Mouse (Mus musculus) heart, embryonic 16.5 days (tissue): ENCODE results near the gene Rpl27. TPM values are rescaled to one million over a fixed set of nuclear protein-coding genes. Genes with fewer than 3 reads are reported as not detected.
A peak's percentile ranks its signal among the peaks of the same experiment; 100 is the strongest.

Experiments used
- ATAC-seq: fragments of 200-750 bp; cut with Nextera tagmentation; replicated peaks from 2 replicates; pipeline ENCODE4 v1.8.0; 2017; ENCODE audit warnings: moderate number of reproducible peaks; ENCODE audit not compliant: insufficient read depth, low FRiP score; ENCODE audit errors: extremely low read depth
- H3K27ac ChIP-seq: fragments of 300-500 bp; sonication (generic); 2 replicates; pipeline ENCODE4 v1.5.1; 2014; ENCODE audit warnings: mild to moderate bottlenecking, low read length, control low read depth, moderate library complexity
- H3K27me3 ChIP-seq: fragments of 300-500 bp; sonication (generic); 2 replicates; pipeline ENCODE4 v1.6.1; 2014; ENCODE audit warnings: low read length, mixed read lengths; ENCODE audit not compliant: control insufficient read depth, insufficient read depth
- H3K36me3 ChIP-seq: fragments of 300-500 bp; sonication (generic); 2 replicates; pipeline ENCODE4 v1.6.1; 2014; ENCODE audit not compliant: control insufficient read depth, insufficient read depth
- H3K4me1 ChIP-seq: fragments of 300-500 bp; sonication (generic); 2 replicates; pipeline ENCODE4 v1.6.1; 2014; ENCODE audit warnings: low read length, mixed read lengths; ENCODE audit not compliant: control insufficient read depth, insufficient read depth
- H3K4me2 ChIP-seq: fragments of 300-500 bp; sonication (generic); 2 replicates; pipeline ENCODE4 v1.6.1; 2014; ENCODE audit warnings: low read depth, mild to moderate bottlenecking, control low read depth, low read length
- H3K4me3 ChIP-seq: fragments of 300-500 bp; sonication (generic); 2 replicates; pipeline ENCODE4 v1.5.1; 2014; ENCODE audit warnings: mild to moderate bottlenecking, control low read depth, low read length
- H3K9ac ChIP-seq: fragments of 300-500 bp; sonication (generic); 2 replicates; pipeline ENCODE4 v1.6.1; 2014; ENCODE audit warnings: low read length, control low read depth
- H3K9me3 ChIP-seq: fragments of 300-500 bp; sonication (generic); replicated peaks from 2 replicates; pipeline ENCODE4 v1.6.1; 2016; ENCODE audit warnings: low read length; ENCODE audit not compliant: control insufficient read depth
- WGBS: fragments of 180-500 bp; shearing (Covaris S2); extraction: QIAGEN DNeasy Blood & Tissue Kit; methylation state at CpG from one replicate; pipeline ENCODE4 v1.1.7; 2014; 5-methylcytosine and 5-hydroxymethylcytosine counted together
- polyA plus RNA-seq: library from polyadenylated mRNA; unstranded; fragments of >200 nt; fragmentation: Nextera tagmentation; extraction: Ambion mirVana; gene quantifications from 2 replicates; pipeline ENCODE4 v1.2.1, GENCODE M21; 2015

The Rpl27 gene
- polyA plus RNA-seq: 166 and 174 TPM in 2 replicates

DNA sequence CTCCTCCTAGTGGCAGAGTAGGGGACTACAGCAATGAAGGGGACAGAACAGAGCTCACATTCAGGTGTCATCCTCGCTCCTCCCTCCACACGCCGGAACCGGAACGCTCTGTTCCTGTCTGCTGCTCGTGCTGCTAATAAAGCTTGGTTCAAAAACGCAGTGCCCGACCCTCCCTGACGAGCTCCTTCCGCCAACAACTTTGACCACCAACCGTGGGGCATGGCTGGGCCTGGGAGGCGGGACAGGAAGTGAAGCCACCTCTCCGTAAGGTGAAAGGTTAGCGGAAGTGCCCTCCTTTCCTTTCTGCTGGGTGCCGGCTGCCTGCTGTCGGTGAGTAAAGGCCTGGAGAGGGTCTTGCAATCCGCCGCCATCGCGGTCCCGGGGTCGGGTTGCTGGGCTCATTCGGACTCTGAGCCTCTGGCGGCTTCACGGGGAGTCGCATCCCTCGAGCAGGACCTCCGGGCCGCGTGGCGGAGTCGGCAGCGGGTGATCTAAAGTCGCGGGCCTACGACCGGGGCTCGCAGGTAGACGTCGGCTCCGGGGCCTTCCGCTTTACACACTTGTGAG is at the start of gene Rpl27:
TSS of gene Rpl27 (plus strand) at position 172 of the 567 bp plus-strand sequence.
- WGBS: under 1% methylated on average over 42 of the region's 42 CpGs
- Histone ChIP-seq H3K4me2 (peak within 1 kb of the TSS; percentile 76), H3K4me1 (peaks cover 7% of the 10 kb centered on the region), H3K27me3 (no peaks in the 10 kb centered on the region), H3K27ac (peak within 1 kb of the TSS; percentile 91), H3K4me3 (peak within 1 kb of the TSS; percentile 91), H3K9ac (peak within 1 kb of the TSS; percentile 95), H3K9me3 (no peaks in the 10 kb centered on the region), H3K36me3 (peaks cover 20% of the 10 kb centered on the region)
- ATAC-seq: peak; percentile 99

DNA sequence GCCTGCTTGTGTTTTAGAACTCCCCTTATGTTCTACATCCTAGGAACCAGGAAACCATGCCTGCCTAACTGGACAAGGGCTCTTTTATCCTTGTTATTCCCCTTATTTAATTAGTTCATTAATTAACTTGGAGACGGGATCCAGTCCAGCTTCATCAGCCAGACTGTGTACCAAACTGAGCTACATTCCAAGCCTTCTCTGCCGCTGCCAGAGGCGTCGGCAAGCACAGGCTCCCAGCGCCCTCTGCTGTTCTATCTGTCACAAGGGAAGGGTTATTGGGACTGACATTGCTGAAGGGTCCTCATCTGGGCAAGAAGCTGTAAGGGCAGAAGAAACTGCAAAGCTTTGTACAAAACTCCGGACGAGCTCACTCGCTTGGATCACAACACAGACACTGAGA is 47.0 kb upstream of the Rpl27 start:
- ATAC-seq: peak; percentile 52; the same call in 1 of the 2 replicates
- 3% methylated on average over 8 of the region's 8 CpGs for WGBS
- Histone ChIP-seq H3K4me3 (no peak overlapping the region), H3K9me3 (no peaks in the 10 kb centered on the region), H3K4me1 (no peaks in the 10 kb centered on the region), H3K4me2 (no peak overlapping the region), H3K36me3 (no peaks in the 10 kb centered on the region), H3K27me3 (no peaks in the 10 kb centered on the region), H3K27ac (no peak overlapping the region), H3K9ac (no peak overlapping the region)

- Histone ChIP-seq H3K27me3 (no peaks in the 10 kb centered on the region), H3K27ac (no peak overlapping the region), H3K36me3 (peaks cover 11% of the 10 kb centered on the region), H3K9ac (no peak overlapping the region), H3K9me3 (no peaks in the 10 kb centered on the region), H3K4me2 (no peak overlapping the region), H3K4me1 (peaks cover 5% of the 10 kb centered on the region), H3K4me3 (no peak overlapping the region)
- ATAC-seq: no peak
- 77% methylated on average over 2 of the region's 2 CpGs for WGBS
These were observed 26.8 kb upstream of the Rpl27 start for GRCm38 (mm10) chr11:101415306-101415705.

DNA sequence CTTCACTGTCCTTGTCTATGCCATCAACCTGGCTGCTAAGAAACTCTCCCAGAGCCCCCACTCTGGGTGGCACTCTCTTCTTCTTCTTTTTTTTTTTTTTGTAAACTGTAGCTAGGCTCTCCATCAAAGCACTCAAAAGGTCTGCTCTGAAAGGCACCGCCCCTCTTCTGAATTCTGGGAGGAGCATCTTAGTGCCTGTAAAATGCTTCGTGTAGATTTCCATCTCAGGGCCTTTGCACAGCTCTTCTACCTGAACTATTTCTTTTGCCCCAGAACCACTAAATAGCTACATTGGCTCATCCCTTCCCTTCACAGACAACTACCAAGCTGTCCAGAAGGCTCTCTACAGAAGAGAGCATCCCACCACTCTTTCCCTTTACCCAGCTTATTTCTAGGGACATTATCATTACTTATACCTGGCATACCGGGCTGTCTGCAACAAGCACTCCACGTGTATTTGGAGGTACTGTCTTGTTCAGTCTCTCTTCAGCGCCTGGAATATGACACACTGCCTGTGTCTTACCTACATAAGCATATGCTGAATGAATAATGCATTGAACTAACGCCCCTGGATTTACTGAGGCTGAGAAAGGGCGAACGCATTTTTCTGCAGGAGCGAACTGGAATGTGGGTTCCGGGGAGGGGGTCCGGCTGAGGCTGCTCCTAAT is 25.5 kb upstream of the Rpl27 start:
- Histone ChIP-seq H3K9me3 (no peaks in the 10 kb centered on the region), H3K9ac (peak overlapping the region; percentile 84), H3K4me2 (peak overlapping the region; percentile 67), H3K27ac (peak overlapping the region; percentile 66), H3K4me3 (peak overlapping the region; percentile 82), H3K4me1 (peaks cover 5% of the 10 kb centered on the region), H3K27me3 (no peaks in the 10 kb centered on the region), H3K36me3 (peaks cover 9% of the 10 kb centered on the region)
- 1% methylated on average over 11 of the region's 11 CpGs for WGBS
- ATAC-seq: no peak

DNA sequence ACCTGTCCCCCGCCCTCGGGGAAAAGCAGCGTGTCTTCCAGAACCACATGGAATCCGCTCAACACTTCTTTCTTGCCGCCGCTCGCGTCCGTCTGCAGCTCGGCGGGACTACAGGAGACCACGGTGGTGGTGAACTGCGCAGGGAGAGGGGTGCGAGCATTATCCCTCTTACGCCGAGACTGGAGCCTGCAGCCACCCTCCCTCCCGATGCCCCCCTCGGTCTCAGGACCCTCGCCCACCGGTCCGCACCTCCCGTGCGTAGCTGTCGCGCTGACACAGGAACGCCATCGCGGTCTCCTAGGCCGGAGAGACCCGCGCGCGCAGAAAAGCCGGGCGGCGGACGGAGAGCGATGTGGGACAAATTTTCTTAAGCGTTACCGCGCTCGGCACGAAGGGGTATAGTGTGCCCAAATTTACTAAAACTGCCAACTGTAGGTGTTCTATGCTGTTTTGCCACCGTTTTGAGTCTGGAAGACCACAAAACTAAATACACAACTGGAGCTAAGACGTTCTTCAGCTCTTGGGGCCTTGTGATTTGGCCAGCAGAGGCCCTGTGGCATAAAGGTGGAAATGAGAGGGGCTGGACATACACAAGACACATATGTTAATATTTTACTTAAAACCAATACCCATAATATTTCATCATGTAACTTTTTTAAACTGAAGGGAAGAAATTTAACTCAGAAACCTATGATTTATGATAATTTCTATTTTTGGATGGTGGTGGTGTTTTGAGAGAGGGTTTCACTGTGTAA is 24.8 kb upstream of the Rpl27 start, which contains the start of gene Aarsd1:
TSS of gene Aarsd1 (minus strand) at position 515 of the 755 bp plus-strand sequence.
- under 1% methylated on average over 45 of the region's 45 CpGs for WGBS
- H3K36me3 ChIP-seq: peaks cover 8% of the 10 kb centered on the region; the same call in 1 of the 2 replicates
- peak within 1 kb of the TSS; percentile 67 for H3K4me2 ChIP-seq
- H3K4me3 ChIP-seq: peak within 1 kb of the TSS; percentile 82
- peak within 1 kb of the TSS; percentile 66 for H3K27ac ChIP-seq
- no peaks in the 10 kb centered on the region for H3K9me3 ChIP-seq
- ATAC-seq: peak; percentile 78
- peak within 1 kb of the TSS; percentile 84 for H3K9ac ChIP-seq
- H3K4me1 ChIP-seq: peaks cover 7% of the 10 kb centered on the region
- H3K27me3 ChIP-seq: no peaks in the 10 kb centered on the region

DNA sequence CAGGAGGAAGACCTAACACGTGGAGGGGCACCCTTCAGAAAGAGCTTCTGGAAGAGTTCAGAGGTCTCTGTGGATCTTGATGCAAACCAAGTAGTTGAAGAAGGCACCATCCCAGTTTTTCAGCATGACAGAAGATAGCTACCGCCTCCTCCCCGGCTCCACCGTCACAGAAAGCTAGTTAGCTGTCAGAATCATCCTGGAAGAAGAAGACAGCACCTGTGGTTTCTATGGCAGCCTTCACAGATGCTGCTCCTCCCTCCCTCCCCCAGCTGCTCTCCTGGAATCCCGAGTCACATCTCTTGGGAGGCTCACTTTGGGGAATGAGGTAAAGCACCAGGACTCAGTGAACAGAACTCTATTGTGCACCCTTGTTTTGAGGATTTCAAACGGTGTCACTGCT is 23.1 kb upstream of the Rpl27 start:
- no peaks in the 10 kb centered on the region for H3K27me3 ChIP-seq
- no peak overlapping the region for H3K4me3 ChIP-seq
- 56% methylated on average over 6 of the region's 6 CpGs for WGBS
- peaks cover 7% of the 10 kb centered on the region for H3K4me1 ChIP-seq
- no peaks in the 10 kb centered on the region for H3K9me3 ChIP-seq
- no peak for ATAC-seq
- H3K4me2 ChIP-seq: no peak overlapping the region
- H3K36me3 ChIP-seq: peaks cover 8% of the 10 kb centered on the region; the same call in 1 of the 2 replicates
- H3K27ac ChIP-seq: no peak overlapping the region
- no peak overlapping the region for H3K9ac ChIP-seq

- ATAC-seq: no peak
- Histone ChIP-seq H3K4me1 (peaks cover 7% of the 10 kb centered on the region), H3K4me2 (no peak overlapping the region), H3K9ac (no peak overlapping the region), H3K27me3 (no peaks in the 10 kb centered on the region), H3K9me3 (no peaks in the 10 kb centered on the region), H3K4me3 (no peak overlapping the region), H3K36me3 (peaks cover 8% of the 10 kb centered on the region; the same call in 1 of the 2 replicates), H3K27ac (no peak overlapping the region)
- WGBS: 40% methylated on average over 3 of the region's 3 CpGs
These were observed 22.5 kb upstream of the Rpl27 start for GRCm38 (mm10) chr11:101419610-101420009.

DNA sequence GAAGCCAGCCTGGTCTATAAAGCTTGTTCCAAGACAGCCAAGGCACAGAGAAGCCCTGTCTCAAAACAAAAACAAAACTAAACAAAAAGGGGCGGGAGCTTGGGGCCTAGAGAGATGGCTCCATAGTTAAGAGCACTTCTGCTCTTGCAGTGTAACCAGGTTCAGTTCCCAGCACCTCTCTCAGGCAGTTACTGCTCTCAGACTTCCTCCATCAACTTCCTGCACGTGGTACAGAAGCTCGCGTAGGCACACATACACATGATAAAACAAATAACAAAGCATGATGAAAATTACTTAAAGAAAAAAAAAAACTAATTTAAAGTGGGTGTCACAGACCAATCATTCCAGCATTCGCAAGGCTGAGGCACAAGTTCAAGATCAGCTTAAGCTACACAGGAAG is 21.9 kb upstream of the Rpl27 start:
- ATAC-seq: no peak
- no peak overlapping the region for H3K4me3 ChIP-seq
- H3K27ac ChIP-seq: no peak overlapping the region
- H3K27me3 ChIP-seq: no peaks in the 10 kb centered on the region
- H3K36me3 ChIP-seq: peaks cover 8% of the 10 kb centered on the region; the same call in 1 of the 2 replicates
- WGBS: 88% methylated on average over 5 of the region's 5 CpGs
- no peaks in the 10 kb centered on the region for H3K9me3 ChIP-seq
- H3K4me2 ChIP-seq: no peak overlapping the region
- peaks cover 7% of the 10 kb centered on the region for H3K4me1 ChIP-seq
- H3K9ac ChIP-seq: no peak overlapping the region
